Mouse (Mus musculus): ENCODE results near the gene Hint3. TPM values are rescaled to one million over a fixed set of nuclear protein-coding genes. Genes with fewer than 3 reads are reported as not detected.
A peak's percentile ranks its signal among the peaks of the same experiment; 100 is the strongest.
"Not testable (repeated sequence)": the region's sequence is repeated elsewhere in the genome, so short reads cannot be mapped to it uniquely, and the experiment has no call there.

Gene Hint3
- polyA plus RNA-seq (2012; rRNA removed) = 7.9 and 8.3 TPM in 2 replicates

DNA sequence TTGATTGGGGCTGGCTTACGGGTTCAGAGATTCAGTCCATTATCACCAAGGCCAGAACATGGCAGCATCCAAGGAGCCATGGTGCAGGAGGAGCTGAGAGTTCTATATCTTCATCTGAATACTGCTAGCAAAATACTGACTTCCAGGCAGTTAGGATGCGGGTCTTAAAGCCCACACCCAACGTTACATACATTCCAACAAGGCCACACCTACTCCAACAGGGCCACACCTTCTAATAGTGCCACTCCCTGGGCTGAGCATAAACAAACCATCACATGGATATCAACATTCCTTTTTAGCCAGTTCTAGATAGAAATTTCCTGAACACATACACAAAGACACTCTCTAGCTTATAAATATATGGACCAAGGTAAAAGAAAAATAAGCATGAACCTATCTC, at the start of gene Hint3:
Gene Hint3, minus strand, starts transcription at position 120 of the 400 bp plus-strand sequence.
- 66% methylated on average over 3 of the region's 3 CpGs for WGBS
- Histone ChIP-seq H3K4me3 (replicated peaks; ENCODE audit: extremely low read depth, low read depth, low read length) (no peak within 1 kb of the TSS), H3K4me1 (ENCODE audit: control insufficient read depth, insufficient read depth, low read length) (peaks cover 3% of the 10 kb centered on the region)
- TF ChIP-seq POLR2A (IDR thresholded peaks at IDR 0.05; ENCODE audit: borderline replicate concordance, extremely low read depth, low read depth, low read length) (no peak), CTCF (IDR thresholded peaks at IDR 0.05; ENCODE audit: insufficient read depth, low read length) (no peak)
- no peak for DNase-seq

DNA sequence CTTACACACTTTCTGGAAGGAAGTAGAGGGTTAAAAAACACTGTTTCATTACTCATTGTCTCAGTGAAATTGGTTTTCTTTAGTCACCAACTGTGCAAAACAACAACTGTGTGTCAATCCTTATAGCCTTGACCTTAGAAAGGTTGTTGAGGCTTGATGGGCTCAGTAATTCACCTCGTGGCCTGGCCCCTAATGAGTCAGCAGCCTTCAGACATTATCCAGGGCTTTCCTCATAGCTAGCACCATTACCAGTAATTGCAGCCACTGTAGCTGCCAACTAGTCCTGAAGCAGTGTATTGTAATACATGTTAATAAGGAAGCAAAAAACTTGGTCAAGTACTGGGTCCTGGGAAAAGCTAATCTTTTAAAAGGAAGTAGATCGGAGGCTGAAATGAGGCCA, 48.6 kb upstream of the Hint3 start:
- DNase-seq = no peak
- TF ChIP-seq POLR2A (IDR thresholded peaks at IDR 0.05; ENCODE audit: borderline replicate concordance, extremely low read depth, low read depth, low read length) (no peak), CTCF (IDR thresholded peaks at IDR 0.05; ENCODE audit: insufficient read depth, low read length) (no peak)
- no peaks in the 10 kb centered on the region for H3K4me1 ChIP-seq (ENCODE audit: control insufficient read depth, insufficient read depth, low read length)
- no peak overlapping the region for H3K4me3 ChIP-seq (replicated peaks; ENCODE audit: extremely low read depth, low read depth, low read length)
- 65% methylated on average over 2 of the region's 2 CpGs for WGBS

DNA sequence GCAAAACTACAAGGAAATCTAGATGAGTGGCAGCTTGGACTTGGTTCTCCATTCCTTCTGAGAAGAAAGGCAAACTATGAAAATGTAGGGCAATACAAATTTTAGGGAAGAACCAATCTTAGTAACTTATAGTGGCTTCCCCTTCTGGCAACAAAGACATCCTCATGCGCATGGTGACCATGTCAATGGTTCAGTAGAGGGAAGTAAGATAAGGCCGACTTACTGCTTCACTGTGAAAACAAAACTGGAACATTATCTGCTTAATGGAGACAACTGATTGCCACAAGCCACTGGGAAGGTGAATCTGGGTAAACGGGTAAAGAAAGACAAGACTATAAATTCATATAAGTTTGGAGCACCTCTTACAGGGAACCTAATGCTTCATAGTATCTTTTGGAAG, 45.4 kb upstream of the Hint3 start:
- 85% methylated on average over 3 of the region's 3 CpGs for WGBS
- Histone ChIP-seq H3K4me1 (ENCODE audit: control insufficient read depth, insufficient read depth, low read length) (no peaks in the 10 kb centered on the region), H3K4me3 (replicated peaks; ENCODE audit: extremely low read depth, low read depth, low read length) (no peak overlapping the region)
- no peak for DNase-seq
- no peak for TF ChIP-seq CTCF (IDR thresholded peaks at IDR 0.05; ENCODE audit: insufficient read depth, low read length)
- no peak for TF ChIP-seq POLR2A (IDR thresholded peaks at IDR 0.05; ENCODE audit: borderline replicate concordance, extremely low read depth, low read depth, low read length)

GRCm38 (mm10) chr10:30666580-30666979, 37.1 kb upstream of the Hint3 start:
- TF ChIP-seq CTCF (IDR thresholded peaks at IDR 0.05; ENCODE audit: insufficient read depth, low read length) = no peak
- no peak for TF ChIP-seq POLR2A (IDR thresholded peaks at IDR 0.05; ENCODE audit: borderline replicate concordance, extremely low read depth, low read depth, low read length)
- 91% methylated on average over 2 of the region's 2 CpGs for WGBS
- Histone ChIP-seq H3K4me3 (replicated peaks; ENCODE audit: extremely low read depth, low read depth, low read length) (no peak overlapping the region), H3K4me1 (ENCODE audit: control insufficient read depth, insufficient read depth, low read length) (no peaks in the 10 kb centered on the region)
- no peak for DNase-seq

- Histone ChIP-seq H3K4me1 (ENCODE audit: control insufficient read depth, insufficient read depth, low read length) (no peaks in the 10 kb centered on the region), H3K4me3 (replicated peaks; ENCODE audit: extremely low read depth, low read depth, low read length) (no peak overlapping the region)
- no peak for DNase-seq
- no peak for TF ChIP-seq POLR2A (IDR thresholded peaks at IDR 0.05; ENCODE audit: borderline replicate concordance, extremely low read depth, low read depth, low read length)
- TF ChIP-seq CTCF (IDR thresholded peaks at IDR 0.05; ENCODE audit: insufficient read depth, low read length) = no peak
- WGBS = 70% methylated on average over 6 of the region's 6 CpGs
These were observed 31.3 kb upstream of the Hint3 start for GRCm38 (mm10) chr10:30660564-30661328.

DNA sequence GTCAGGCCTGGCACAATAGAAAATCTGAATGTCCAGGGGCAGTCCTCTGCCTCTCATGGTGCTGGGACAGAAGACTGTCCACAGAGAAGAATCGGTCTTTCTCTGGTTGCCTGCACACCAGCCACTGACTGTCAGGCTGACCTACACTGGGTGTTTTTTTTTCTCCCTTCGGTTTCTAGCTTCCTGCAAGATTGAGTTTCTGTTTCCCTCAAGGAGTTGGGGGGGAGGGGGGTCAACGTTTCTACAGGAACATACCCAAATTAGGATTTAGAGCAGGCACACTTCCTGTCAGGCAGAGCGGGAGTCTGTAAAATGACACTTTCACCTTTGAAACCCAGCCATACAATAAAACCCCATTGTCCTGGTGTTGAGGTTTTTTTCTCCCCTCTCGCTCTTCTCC, 26.2 kb upstream of the Hint3 start:
- no peak for DNase-seq
- 15% methylated on average over 5 of the region's 5 CpGs for WGBS

DNA sequence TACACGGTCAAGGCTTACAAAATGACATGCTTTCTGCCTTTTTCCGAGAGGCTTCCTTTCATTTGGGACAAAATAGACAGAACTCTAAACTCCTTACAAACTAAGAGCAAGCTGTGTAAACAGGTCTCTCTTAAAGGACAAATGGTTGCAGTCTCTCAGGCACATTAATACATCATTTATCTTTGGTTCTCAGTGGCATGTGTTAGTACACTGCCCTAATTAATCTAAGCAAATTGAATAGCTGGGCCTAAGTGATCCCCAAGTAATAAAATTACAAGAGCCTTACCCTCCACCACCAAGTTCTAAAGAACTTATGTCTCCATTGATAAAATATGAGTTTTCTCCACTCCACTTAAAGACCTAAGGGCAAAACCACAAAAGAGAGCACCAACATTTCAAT, 18.2 kb upstream of the Hint3 start:
- H3K4me1 ChIP-seq (ENCODE audit: control insufficient read depth, insufficient read depth, low read length) = no peaks in the 10 kb centered on the region
- no peak for TF ChIP-seq POLR2A (IDR thresholded peaks at IDR 0.05; ENCODE audit: borderline replicate concordance, extremely low read depth, low read depth, low read length)
- TF ChIP-seq CTCF (IDR thresholded peaks at IDR 0.05; ENCODE audit: insufficient read depth, low read length) = no peak
- DNase-seq = no peak
- 56% methylated on average over 2 of the region's 2 CpGs for WGBS
- no peak overlapping the region for H3K4me3 ChIP-seq (replicated peaks; ENCODE audit: extremely low read depth, low read depth, low read length)

More for the DNA sequence above, 26.2 kb upstream of the Hint3 start:
- TF ChIP-seq POLR2A (IDR thresholded peaks at IDR 0.05; ENCODE audit: borderline replicate concordance, extremely low read depth, low read depth, low read length) = no peak
- no peak for TF ChIP-seq CTCF (IDR thresholded peaks at IDR 0.05; ENCODE audit: insufficient read depth, low read length)
- Histone ChIP-seq H3K4me1 (ENCODE audit: control insufficient read depth, insufficient read depth, low read length) (peaks cover 3% of the 10 kb centered on the region), H3K4me3 (replicated peaks; ENCODE audit: extremely low read depth, low read depth, low read length) (peak overlapping the region; percentile 45)

DNA sequence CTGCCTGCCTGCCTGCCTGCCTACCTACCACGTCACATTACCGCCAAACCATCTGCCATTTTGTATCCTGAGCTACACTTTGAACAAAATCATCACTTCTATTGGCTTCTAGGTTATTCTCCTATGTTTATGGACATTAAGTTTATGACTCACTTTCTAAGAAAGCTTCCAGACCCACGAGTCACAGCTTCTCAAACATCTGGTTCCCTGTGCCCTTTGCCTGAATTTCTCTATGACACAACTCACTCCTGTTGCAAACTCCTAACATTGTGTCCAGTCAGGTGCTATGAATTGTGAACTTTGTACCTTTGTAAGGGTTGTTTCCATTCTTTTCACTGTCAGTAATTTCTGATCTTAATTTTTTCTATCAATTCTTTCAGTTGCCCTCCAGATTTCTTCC, 8.8 kb upstream of the Hint3 start:
- WGBS = 82% methylated on average over 3 of the region's 3 CpGs
- no peak for DNase-seq
- no peak overlapping the region for H3K4me3 ChIP-seq (replicated peaks; ENCODE audit: extremely low read depth, low read depth, low read length)
- TF ChIP-seq POLR2A (IDR thresholded peaks at IDR 0.05; ENCODE audit: borderline replicate concordance, extremely low read depth, low read depth, low read length) (no peak), CTCF (IDR thresholded peaks at IDR 0.05; ENCODE audit: insufficient read depth, low read length) (no peak)
- H3K4me1 ChIP-seq (ENCODE audit: control insufficient read depth, insufficient read depth, low read length) = no peaks in the 10 kb centered on the region

DNA sequence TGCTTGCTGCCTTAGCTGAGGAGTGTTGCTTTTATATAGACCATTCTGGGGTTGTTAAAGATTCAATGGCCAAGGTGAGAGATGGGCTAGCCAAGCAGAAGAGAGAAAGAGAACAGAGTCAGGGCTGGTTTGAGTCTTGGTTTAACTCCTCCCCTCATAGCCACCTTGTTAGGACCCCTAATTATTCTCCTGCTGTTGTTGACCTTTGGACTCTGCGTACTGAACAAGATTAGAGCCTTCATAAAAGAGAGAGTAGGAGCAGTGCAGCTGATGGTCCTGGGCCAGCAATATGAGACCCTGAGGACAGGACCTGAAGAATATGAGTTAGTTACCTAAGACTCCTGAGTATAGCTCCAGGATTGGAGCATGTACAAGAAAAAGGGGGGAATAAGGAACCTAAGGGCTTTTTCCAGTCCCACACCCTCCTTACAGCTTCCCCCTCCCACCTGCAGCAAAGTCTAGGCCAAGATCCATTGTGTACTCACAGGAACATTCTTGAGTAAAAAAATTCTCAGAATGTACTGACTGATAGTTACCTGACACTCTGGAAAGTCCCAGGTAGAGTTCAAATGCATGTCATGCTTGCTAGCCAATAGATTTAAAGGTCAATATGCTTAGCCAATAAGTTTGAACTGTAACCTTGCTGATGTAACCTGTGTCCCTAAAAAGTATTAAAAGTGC, 7.2 kb upstream of the Hint3 start:
- not testable (repeated sequence) for H3K4me3 ChIP-seq (replicated peaks; ENCODE audit: extremely low read depth, low read depth, low read length); DNase-seq; H3K4me1 ChIP-seq (ENCODE audit: control insufficient read depth, insufficient read depth, low read length)
- WGBS = 88% methylated on average over 1 of the region's 1 CpGs

DNA sequence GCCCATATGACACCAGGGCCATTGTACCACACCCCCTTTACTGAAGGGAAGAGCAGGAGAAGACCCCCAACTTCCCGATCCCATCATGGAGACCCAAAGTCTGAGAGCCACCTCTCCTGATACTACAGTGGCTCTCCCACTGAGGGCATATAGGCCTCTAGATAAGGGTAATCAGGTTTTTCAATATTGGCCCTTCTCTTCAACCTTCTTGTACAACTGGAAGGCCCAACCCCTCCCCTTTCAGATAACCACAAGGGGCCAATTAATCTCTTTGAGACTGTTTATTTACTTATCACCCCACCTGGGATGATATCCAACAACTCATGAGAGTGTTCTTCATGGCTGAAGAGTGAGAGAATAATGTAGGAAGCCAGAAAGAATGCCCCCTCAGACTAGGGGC, 3.3 kb upstream of the Hint3 start:
- Histone ChIP-seq H3K4me1 (ENCODE audit: control insufficient read depth, insufficient read depth, low read length) (no peaks in the 10 kb centered on the region), H3K4me3 (replicated peaks; ENCODE audit: extremely low read depth, low read depth, low read length) (no peak overlapping the region)
- no peak for DNase-seq
- WGBS = 92% methylated on average over 1 of the region's 1 CpGs
- TF ChIP-seq CTCF (IDR thresholded peaks at IDR 0.05; ENCODE audit: insufficient read depth, low read length) = no peak
- no peak for TF ChIP-seq POLR2A (IDR thresholded peaks at IDR 0.05; ENCODE audit: borderline replicate concordance, extremely low read depth, low read depth, low read length)

Measured in lung, adult 2 months (tissue).